Mouse (Mus musculus) liver, embryonic 14.5 days (tissue): ENCODE results near the gene Ccn1.

Source experiments
- CTCF ChIP-seq: IDR thresholded peaks from 2 replicates; pipeline ENCODE4 v1.5.1; 2016; ENCODE audit warnings: antibody characterized with exemption, low read depth, control low read depth
- EP300 ChIP-seq: IDR thresholded peaks from 2 replicates; pipeline ENCODE4 v1.6.1; 2016; ENCODE audit warnings: antibody characterized with exemption, low read depth

DNA sequence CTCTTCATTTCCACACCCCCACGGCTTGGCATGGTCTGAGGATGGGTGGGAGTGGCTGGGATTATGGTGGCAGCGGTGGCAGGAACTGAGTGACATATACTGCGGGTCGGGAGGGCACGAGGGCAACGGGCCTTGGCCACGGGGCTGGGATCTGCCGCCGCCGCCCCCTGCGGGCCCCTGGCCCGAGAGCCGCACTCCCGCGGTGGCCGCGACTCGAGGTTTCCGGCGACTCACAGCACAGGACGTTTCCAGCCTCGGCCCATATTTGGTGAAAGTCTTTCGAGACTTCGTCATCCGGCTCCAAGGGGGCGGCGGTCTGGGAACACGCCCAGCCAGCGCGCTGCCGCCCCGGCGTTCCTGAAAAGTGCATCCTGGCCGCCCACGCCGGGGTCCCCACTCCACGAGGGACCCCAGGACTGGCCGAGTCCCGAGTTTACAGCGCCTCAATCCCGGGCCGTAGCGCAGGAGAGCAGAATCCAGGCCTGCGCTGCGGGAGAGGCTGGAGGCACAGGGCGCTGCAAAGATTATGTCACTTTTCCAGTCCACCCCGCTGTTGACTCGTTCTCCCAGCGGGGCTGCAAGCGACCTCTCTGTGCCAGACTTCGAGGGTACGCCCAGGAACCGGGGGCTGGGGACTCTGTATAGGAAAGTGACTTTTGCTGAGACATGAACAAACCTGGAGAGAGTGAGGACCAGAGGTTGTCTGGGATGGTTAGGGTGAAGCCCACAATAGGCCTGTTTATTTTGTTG lies 3.6 kb upstream of the Ccn1 start:
- TF ChIP-seq CTCF: no peak
- no peak for TF ChIP-seq EP300
